Mouse (Mus musculus) embryonic facial prominence, embryonic 12.5 days (tissue): ENCODE measurements around the gene Fam71d. TPM values are rescaled to one million over a fixed set of nuclear protein-coding genes. Genes with fewer than 3 reads are reported as not detected.

Source experiments
- ATAC-seq: fragments of 200-750 bp; cut with Nextera tagmentation; 2 replicates; pipeline ENCODE4 v1.8.0; 2017; ENCODE audit not compliant: insufficient number of reproducible peaks, insufficient read depth, low FRiP score, low TSS enrichment
- H3K27ac ChIP-seq: fragments of 300-500 bp; sonication (generic); 2 replicates; pipeline ENCODE4 v1.5.1; 2016; ENCODE audit warnings: mild to moderate bottlenecking
- H3K27me3 ChIP-seq: fragments of 300-500 bp; sonication (generic); 2 replicates; pipeline ENCODE4 v1.6.1; 2016; ENCODE audit warnings: mild to moderate bottlenecking, moderate library complexity
- H3K36me3 ChIP-seq: fragments of 300-500 bp; sonication (generic); 2 replicates; pipeline ENCODE4 v1.6.1; 2016; ENCODE audit warnings: mild to moderate bottlenecking
- H3K4me1 ChIP-seq: fragments of 300-500 bp; sonication (generic); 2 replicates; pipeline ENCODE4 v1.6.1; 2016
- H3K4me2 ChIP-seq: fragments of 300-500 bp; sonication (generic); replicated peaks from 2 replicates; pipeline ENCODE4 v1.6.1; 2016; ENCODE audit warnings: mild to moderate bottlenecking, moderate library complexity
- H3K4me3 ChIP-seq: fragments of 300-500 bp; sonication (generic); 2 replicates; pipeline ENCODE4 v1.5.1; 2016; ENCODE audit warnings: mild to moderate bottlenecking
- H3K9ac ChIP-seq: fragments of 300-500 bp; sonication (generic); 2 replicates; pipeline ENCODE4 v1.6.1; 2016; ENCODE audit warnings: mild to moderate bottlenecking, moderate library complexity
- H3K9me3 ChIP-seq: fragments of 300-500 bp; sonication (generic); 2 replicates; pipeline ENCODE4 v1.6.1; 2016; ENCODE audit warnings: mild to moderate bottlenecking, moderate library complexity
- WGBS: fragments of 180-500 bp; shearing (Covaris S2); methylation state at CpG from one replicate; pipeline ENCODE4 v1.1.7; 2016; 5-methylcytosine and 5-hydroxymethylcytosine counted together
- polyA plus RNA-seq: library from polyadenylated mRNA; unstranded; fragments of >200 nt; fragmentation: Nextera tagmentation; extraction: Ambion mirVana; gene quantifications from 2 replicates; pipeline ENCODE4 v1.2.1, GENCODE M21; 2016

The Fam71d gene
- polyA plus RNA-seq, 1 experiment from 2014 or later: not detected

- no peak overlapping the region for H3K27ac ChIP-seq
- no peak for ATAC-seq
- H3K9me3 ChIP-seq: no peaks in the 10 kb centered on the region
- no peaks in the 10 kb centered on the region for H3K36me3 ChIP-seq
- no peaks in the 10 kb centered on the region for H3K27me3 ChIP-seq
- 56% methylated on average over 4 of the region's 4 CpGs for WGBS
- H3K4me3 ChIP-seq: no peak overlapping the region
- H3K4me1 ChIP-seq: no peaks in the 10 kb centered on the region
- H3K9ac ChIP-seq: no peak overlapping the region
- H3K4me2 ChIP-seq: no peak overlapping the region
These were observed 36.4 kb downstream of the Fam71d start for GRCm38 (mm10) chr12:78727723-78728122.

- Histone ChIP-seq H3K9ac (no peak overlapping the region), H3K4me1 (no peaks in the 10 kb centered on the region), H3K4me3 (no peak overlapping the region), H3K27me3 (no peaks in the 10 kb centered on the region), H3K27ac (no peak overlapping the region), H3K4me2 (no peak overlapping the region), H3K36me3 (no peaks in the 10 kb centered on the region), H3K9me3 (no peaks in the 10 kb centered on the region)
- no peak for ATAC-seq
- WGBS: 48% methylated on average over 2 of the region's 2 CpGs
These were observed 48.3 kb downstream of the Fam71d start for GRCm38 (mm10) chr12:78739633-78740032.

DNA sequence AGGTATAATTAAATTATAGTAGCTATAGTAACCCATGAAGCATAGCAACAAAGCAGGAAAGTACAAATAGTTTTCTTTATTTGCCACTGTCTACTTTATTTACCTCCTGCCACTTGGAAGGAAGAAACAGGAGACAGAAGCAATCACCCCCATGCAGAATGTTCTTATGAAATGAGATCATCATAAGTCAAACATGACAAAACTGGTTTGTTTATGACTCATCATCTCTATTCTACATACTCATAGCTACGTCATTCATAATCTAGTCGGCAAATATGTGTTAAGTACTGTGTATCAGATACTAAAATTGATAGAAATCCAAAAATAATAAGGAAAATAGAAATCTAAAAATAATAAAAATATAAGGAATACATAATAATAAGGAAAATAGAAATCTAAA lies 49.0 kb downstream of the Fam71d start:
- 88% methylated on average over 2 of the region's 2 CpGs for WGBS
- Histone ChIP-seq H3K27ac (no peak overlapping the region), H3K9me3 (no peaks in the 10 kb centered on the region), H3K27me3 (no peaks in the 10 kb centered on the region), H3K4me3 (no peak overlapping the region), H3K36me3 (no peaks in the 10 kb centered on the region), H3K9ac (no peak overlapping the region), H3K4me2 (no peak overlapping the region), H3K4me1 (no peaks in the 10 kb centered on the region)
- ATAC-seq: no peak

DNA sequence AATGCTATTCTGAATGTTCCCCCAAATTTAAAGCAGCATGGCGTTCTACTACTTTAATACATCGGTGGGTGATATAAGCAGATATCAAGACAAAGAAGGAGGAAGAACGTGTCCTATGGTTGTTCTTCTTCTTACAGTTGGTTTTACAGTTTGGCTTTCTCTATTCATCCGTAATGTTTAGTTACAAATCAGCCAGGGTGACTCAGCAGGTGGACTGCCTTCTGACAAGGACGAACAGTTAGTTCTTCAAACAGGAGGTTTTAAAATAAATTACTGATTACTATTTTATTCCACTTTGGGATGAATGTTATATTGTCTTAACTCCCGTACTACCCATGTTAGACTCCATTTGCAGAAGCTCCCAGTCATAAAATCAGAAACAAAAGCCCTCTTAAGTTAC lies 54.9 kb downstream of the Fam71d start:
- H3K27ac ChIP-seq: no peak overlapping the region
- no peak for ATAC-seq
- no peaks in the 10 kb centered on the region for H3K27me3 ChIP-seq
- H3K4me3 ChIP-seq: no peak overlapping the region
- H3K4me1 ChIP-seq: no peaks in the 10 kb centered on the region
- no peak overlapping the region for H3K9ac ChIP-seq
- H3K9me3 ChIP-seq: no peaks in the 10 kb centered on the region
- no peaks in the 10 kb centered on the region for H3K36me3 ChIP-seq
- no peak overlapping the region for H3K4me2 ChIP-seq
- WGBS: 74% methylated on average over 6 of the region's 6 CpGs

DNA sequence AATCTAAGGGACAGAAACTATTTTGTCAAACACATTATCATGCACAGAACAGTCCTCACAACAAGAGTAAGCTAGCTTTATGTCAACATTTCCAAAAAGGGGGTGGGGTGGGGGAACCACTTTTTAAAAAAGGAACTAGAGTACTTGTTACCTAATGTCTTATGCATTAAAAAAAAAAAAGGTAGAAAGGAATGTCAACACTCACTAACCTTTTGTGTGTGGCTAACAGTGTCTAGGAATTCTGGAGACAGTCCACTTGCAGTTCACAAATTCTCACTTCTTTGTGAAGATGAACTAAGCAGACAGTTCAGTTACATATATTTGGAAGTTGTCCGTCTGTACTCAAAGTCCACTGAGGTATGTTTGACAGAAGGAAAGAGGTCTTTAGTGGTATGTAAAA lies 56.1 kb downstream of the Fam71d start:
- no peak for ATAC-seq
- no peaks in the 10 kb centered on the region for H3K4me1 ChIP-seq
- no peak overlapping the region for H3K27ac ChIP-seq
- WGBS: 31% methylated on average over 1 of the region's 1 CpGs
- no peak overlapping the region for H3K9ac ChIP-seq
- H3K27me3 ChIP-seq: no peaks in the 10 kb centered on the region
- H3K4me2 ChIP-seq: peak overlapping the region; percentile 86
- H3K9me3 ChIP-seq: no peaks in the 10 kb centered on the region
- no peaks in the 10 kb centered on the region for H3K36me3 ChIP-seq
- H3K4me3 ChIP-seq: peak overlapping the region; percentile 91; the same call in 1 of the 2 replicates

GRCm38 (mm10) chr12:78748113-78748512 lies 56.8 kb downstream of the Fam71d start:
- ATAC-seq: no peak
- no peaks in the 10 kb centered on the region for H3K4me1 ChIP-seq
- under 1% methylated on average over 10 of the region's 10 CpGs for WGBS
- H3K27ac ChIP-seq: no peak overlapping the region
- no peaks in the 10 kb centered on the region for H3K27me3 ChIP-seq
- peak overlapping the region; percentile 86 for H3K4me2 ChIP-seq
- H3K36me3 ChIP-seq: no peaks in the 10 kb centered on the region
- H3K9ac ChIP-seq: peak overlapping the region; percentile 54
- peak overlapping the region; percentile 91 for H3K4me3 ChIP-seq
- H3K9me3 ChIP-seq: no peaks in the 10 kb centered on the region

- H3K9me3 ChIP-seq: no peaks in the 10 kb centered on the region
- peak; percentile 100 for ATAC-seq
- peak within 1 kb of the TSS; percentile 91 for H3K4me3 ChIP-seq
- no peaks in the 10 kb centered on the region for H3K36me3 ChIP-seq
- H3K9ac ChIP-seq: peak within 1 kb of the TSS; percentile 95
- H3K27me3 ChIP-seq: no peaks in the 10 kb centered on the region
- peak within 1 kb of the TSS; percentile 86 for H3K4me2 ChIP-seq
- H3K27ac ChIP-seq: peak within 1 kb of the TSS; percentile 96
- under 1% methylated on average over 85 of the region's 98 CpGs for WGBS
- H3K4me1 ChIP-seq: no peaks in the 10 kb centered on the region
These were observed 57.4 kb downstream of the Fam71d start, which contains the start of gene Mpp5 for GRCm38 (mm10) chr12:78748557-78749377. Gene Mpp5 (plus strand): TSS chr12:78748907.

DNA sequence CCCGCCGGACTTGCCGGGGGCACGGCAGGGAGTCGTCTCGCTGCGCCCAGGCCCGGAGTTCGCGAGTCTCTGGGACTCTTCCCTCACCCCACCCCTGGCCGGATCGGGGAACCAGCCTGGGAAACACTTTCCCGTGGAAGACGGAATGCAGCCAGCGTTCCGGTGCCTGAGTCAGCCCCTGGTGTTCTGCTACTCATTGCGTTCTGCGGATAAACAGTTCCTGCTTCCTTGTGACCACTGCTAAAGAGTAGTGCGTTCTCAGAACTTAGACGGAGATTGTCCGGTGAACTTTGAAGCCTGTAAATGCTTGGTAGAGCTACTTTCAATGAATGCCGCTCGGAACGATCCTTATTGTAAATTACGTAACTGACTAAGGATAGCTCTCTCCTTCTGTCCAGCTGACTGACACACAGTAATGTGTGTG lies 58.1 kb downstream of the Fam71d start:
- Histone ChIP-seq H3K27ac (peak overlapping the region; percentile 96), H3K36me3 (no peaks in the 10 kb centered on the region), H3K4me2 (peak overlapping the region; percentile 86), H3K4me3 (peak overlapping the region; percentile 91), H3K27me3 (no peaks in the 10 kb centered on the region), H3K4me1 (no peaks in the 10 kb centered on the region), H3K9me3 (no peaks in the 10 kb centered on the region), H3K9ac (peak overlapping the region; percentile 95)
- under 1% methylated on average over 25 of the region's 25 CpGs for WGBS
- ATAC-seq: peak; percentile 22; the same call in 1 of the 2 replicates

- no peak overlapping the region for H3K4me3 ChIP-seq
- H3K9ac ChIP-seq: no peak overlapping the region
- no peaks in the 10 kb centered on the region for H3K4me1 ChIP-seq
- no peak overlapping the region for H3K27ac ChIP-seq
- no peaks in the 10 kb centered on the region for H3K36me3 ChIP-seq
- no peak overlapping the region for H3K4me2 ChIP-seq
- H3K9me3 ChIP-seq: no peaks in the 10 kb centered on the region
- ATAC-seq: no peak
- H3K27me3 ChIP-seq: no peaks in the 10 kb centered on the region
These were observed 70.6 kb downstream of the Fam71d start for GRCm38 (mm10) chr12:78761979-78762378.

DNA sequence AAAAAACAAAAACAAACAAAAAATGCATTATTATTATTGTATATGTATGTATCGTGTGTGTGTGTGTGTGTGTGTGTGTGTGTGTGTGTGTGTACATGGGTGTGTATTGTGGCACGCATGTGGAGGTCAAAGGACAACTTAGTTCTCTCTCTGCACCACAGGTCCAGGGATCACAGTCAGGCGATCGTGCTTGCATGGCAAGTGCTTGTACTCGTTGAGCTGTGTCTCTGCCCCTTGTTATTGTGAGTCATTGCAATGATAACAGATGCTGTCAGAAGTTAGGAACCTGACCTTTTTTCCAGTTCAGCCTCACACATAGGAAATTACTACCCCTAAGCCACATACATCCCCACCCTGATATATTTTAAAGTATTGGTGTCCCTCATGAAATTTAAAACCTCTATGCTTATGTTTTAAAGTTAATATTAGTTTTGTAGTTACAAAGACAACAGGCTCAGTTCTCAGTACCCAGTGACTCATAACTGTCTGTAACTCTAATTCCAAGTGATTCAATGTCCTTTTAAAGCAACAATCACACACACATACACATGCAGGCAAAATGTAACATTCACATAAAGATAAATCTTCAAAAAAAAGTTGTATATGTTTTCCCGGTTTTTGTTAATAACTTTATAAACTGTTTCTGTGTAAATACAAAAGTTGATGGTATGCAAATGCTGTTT lies 77.8 kb downstream of the Fam71d start:
- ATAC-seq: no peak
- H3K4me1 ChIP-seq: no peaks in the 10 kb centered on the region
- H3K36me3 ChIP-seq: no peaks in the 10 kb centered on the region
- no peak overlapping the region for H3K4me3 ChIP-seq
- WGBS: 80% methylated on average over 6 of the region's 6 CpGs
- H3K9me3 ChIP-seq: no peaks in the 10 kb centered on the region
- no peak overlapping the region for H3K4me2 ChIP-seq
- H3K27me3 ChIP-seq: no peaks in the 10 kb centered on the region
- no peak overlapping the region for H3K27ac ChIP-seq
- H3K9ac ChIP-seq: no peak overlapping the region

DNA sequence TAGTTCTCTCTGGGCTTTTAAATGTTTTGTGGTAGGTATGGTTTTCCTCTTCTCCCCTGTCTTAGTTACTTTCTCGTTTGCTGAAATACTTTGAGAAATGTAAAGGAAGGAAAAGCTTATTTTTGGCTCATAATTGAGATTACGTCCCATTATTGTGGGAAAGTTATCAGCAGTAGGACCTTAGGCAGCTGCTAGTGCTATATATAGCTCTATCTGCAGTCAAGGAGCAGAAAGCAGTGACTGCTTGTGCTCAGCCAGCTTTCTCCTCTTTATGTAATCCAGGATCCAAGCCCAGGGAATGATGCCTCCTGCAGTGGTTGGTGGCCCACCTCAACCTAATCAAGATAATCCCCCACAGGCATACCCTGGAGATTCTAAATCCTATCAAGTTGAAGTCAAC lies 81.9 kb downstream of the Fam71d start:
- no peak for ATAC-seq
- H3K4me1 ChIP-seq: peaks cover 5% of the 10 kb centered on the region; the same call in 1 of the 2 replicates
- H3K4me3 ChIP-seq: no peak overlapping the region
- no peak overlapping the region for H3K9ac ChIP-seq
- WGBS: 77% methylated on average over 2 of the region's 2 CpGs
- no peak overlapping the region for H3K27ac ChIP-seq
- no peaks in the 10 kb centered on the region for H3K9me3 ChIP-seq
- no peak overlapping the region for H3K4me2 ChIP-seq
- H3K36me3 ChIP-seq: no peaks in the 10 kb centered on the region
- H3K27me3 ChIP-seq: no peaks in the 10 kb centered on the region

DNA sequence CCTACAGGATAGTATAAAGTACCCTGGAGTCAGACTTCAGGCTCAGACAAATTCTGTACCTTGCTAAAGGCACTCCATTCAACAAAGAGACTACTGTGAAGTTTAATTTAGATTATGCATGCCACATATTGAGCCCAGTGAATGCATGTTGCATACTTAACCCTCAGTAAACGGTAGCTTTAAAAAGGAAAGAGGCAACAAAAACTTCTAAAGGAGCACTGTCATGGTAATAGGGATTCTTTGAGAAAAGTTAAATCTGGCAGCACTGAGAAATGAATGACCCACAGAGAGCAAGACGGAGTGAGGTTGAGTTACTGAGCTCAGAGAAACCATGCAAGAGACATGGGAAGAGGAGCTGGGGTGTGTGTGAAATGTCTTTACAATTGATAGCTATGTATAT lies 86.6 kb downstream of the Fam71d start:
- Histone ChIP-seq H3K4me3 (no peak overlapping the region), H3K36me3 (no peaks in the 10 kb centered on the region), H3K4me2 (no peak overlapping the region), H3K4me1 (peaks cover 7% of the 10 kb centered on the region; the same call in 1 of the 2 replicates), H3K9ac (no peak overlapping the region), H3K27me3 (no peaks in the 10 kb centered on the region), H3K27ac (no peak overlapping the region), H3K9me3 (no peaks in the 10 kb centered on the region)
- WGBS: 25% methylated on average over 2 of the region's 2 CpGs
- ATAC-seq: no peak
